Mouse (Mus musculus) left cerebral cortex, postnatal 25 days (tissue): ENCODE results near the gene C3. TPM values are rescaled to one million over a fixed set of nuclear protein-coding genes. Genes with fewer than 3 reads are reported as not detected.
A peak's percentile ranks its signal among the peaks of the same experiment; 100 is the strongest.

Experiments
- DNase-seq, 2 experiments: peaks; one replicate each; pipeline ENCODE4 v3.0.0; 2022; ENCODE audit warnings: low spot score in 2 of 2, mixed read lengths in 1 of 2
- intact Hi-C: fragments of 180-260 bp; cut with DNase I; formaldehyde crosslinking; loops from one replicate; pipeline ENCODE4 v1.15.1; 2025
- total RNA-seq, 2 experiments: library from RNA; stranded (reverse); gene quantifications; 2 replicates each; pipeline ENCODE4 v1.2.3; 2021

Gene C3
- total RNA-seq, 2 experiments from 2014 or later, result 0.41 to 0.48 TPM

- intact Hi-C loops, result no loop called here
- DNase-seq, result no peak
These were observed 23.5 kb upstream of the C3 start for GRCm38 (mm10) chr17:57251431-57251830.

DNA sequence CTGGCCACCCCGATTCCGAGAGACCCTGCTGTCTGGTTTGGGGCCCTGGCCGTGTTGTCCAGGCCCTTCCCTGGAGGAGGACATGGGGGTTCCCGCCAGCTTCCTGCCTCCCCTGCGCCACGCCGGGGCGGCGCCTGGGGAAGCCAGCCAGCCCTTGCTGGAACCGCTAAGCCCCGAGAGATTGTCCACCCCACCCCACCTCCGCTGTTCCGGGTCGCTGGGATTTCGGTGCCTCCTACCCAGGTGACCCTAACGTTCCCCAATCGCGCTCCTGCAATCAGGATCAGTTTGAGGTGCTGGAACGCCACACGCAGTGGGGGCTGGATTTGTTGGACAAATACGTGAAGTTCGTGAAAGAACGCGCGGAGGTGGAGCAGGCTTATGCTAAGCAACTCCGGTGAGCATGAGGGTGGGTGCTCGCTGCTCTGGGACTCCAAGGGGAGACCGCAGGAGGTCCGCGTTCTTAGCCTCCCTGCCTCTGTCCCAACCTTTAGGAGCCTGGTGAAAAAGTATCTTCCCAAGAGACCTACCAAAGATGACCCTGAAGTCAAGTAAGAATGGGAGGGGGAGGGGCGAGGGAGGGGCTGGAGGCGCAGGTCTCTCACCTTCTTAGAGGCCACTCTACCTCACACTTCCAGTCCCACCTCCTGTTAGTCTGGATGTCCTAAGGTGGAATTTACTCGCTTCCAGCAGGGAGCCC is 22.7 kb upstream of the C3 start:
- peak in 1 of 2 experiments; percentile 43 for DNase-seq
- intact Hi-C loops, result no loop called here

GRCm38 (mm10) chr17:57249186-57250181 is 21.5 kb upstream of the C3 start, which contains the start of gene Trip10:
Trip10 (plus strand) TSS chr17:57249455.
- peak; percentile 77 to 81 for DNase-seq
- intact Hi-C loops, result no loop called here

DNA sequence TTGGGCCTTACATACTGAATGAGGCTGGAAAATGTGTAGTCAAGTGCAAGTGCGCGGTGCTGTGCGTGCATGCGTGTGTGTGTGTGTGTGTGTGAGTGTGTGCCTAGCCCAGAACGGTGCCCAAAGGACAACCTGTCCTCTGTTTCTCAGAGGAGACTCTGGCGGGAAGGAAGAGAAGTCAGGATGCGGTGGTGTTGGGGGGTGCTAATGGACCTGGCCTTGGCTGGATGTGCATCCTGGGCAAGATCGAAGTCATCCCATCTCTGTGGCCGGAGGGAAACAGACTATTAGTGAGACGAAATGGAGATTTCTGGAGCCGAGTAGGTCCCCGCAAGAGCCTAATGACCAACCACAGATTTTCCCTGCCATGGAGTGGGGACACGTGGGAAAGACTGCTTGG is 20.8 kb upstream of the C3 start:
- DNase-seq, result peak in 1 of 2 experiments; percentile 11
- intact Hi-C loops, result loop anchor here (1.0 kb wide), 2 partner anchors 29 to 87 kb away; no protein-coding TSS in a partner anchor

GRCm38 (mm10) chr17:57248201-57248699 is 20.3 kb upstream of the C3 start, which contains the start of gene Gpr108:
Gpr108 (minus strand) TSS chr17:57248446.
- intact Hi-C loops, result loop anchor here (1.0 kb wide), 2 partner anchors 29 to 87 kb away; no protein-coding TSS in a partner anchor
- peak; percentile 85 to 94 for DNase-seq

DNA sequence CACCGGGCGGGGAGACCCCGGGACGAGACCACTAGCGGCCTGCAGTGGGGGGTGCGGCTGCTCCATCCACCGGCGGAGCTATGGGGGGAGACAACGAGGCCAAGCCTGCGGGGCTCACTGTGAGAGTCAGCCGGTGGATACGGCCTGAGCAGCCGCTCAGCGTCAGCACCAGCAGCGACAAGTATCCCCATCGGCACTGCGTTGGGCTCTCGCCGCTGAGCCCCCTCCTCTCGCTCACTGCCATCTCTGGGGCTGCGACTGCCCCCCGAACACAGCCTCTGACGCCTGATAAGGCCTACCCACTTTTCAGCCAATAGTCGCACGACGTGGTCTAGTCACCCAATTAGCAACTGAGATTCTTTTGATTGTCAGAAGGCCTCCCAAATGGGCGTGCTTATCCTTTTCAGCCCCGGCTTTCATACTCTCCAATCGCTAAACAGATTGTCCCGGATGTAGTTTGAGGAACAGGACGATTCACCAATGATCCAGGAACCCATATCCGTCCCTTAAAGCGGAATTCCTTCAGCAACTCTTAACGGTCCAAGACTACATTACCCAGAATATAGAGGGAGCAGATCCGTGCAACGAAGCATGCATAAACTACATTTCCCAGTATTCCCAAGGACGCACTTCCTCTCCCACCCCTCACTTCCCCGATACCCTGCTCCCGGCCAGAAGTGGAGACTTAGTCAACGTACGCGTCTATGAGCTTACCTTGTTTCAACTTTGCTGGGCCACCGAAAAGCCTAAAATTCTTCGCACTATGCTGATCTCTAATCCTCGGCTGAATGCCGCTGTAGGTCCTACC is 19.7 kb upstream of the C3 start:
- intact Hi-C loops, result loop anchor here (1.0 kb wide), 3 partner anchors 30 to 257 kb away; partner anchors contain the start of gene Clpp
- DNase-seq, result peak; percentile 96 to 100

GRCm38 (mm10) chr17:57246663-57247392 is 18.9 kb upstream of the C3 start:
- intact Hi-C loops, result loop anchor here (1.0 kb wide), 1 partner anchor 257 kb away; the partner anchor contains the start of gene Clpp
- no peak for DNase-seq

- intact Hi-C loops, result loop anchor here (2.0 kb wide), 1 partner anchor 25 kb away; no protein-coding TSS in a partner anchor
- no peak for DNase-seq
These were observed 17.5 kb upstream of the C3 start for GRCm38 (mm10) chr17:57245311-57245929.

GRCm38 (mm10) chr17:57243650-57244370 is 15.9 kb upstream of the C3 start:
- no peak for DNase-seq
- intact Hi-C loops, result loop anchor here (2.0 kb wide), 1 partner anchor 23 kb away; no protein-coding TSS in a partner anchor

GRCm38 (mm10) chr17:57237181-57237580 is 9.2 kb upstream of the C3 start:
- intact Hi-C loops, result no loop called here
- DNase-seq, result no peak

DNA sequence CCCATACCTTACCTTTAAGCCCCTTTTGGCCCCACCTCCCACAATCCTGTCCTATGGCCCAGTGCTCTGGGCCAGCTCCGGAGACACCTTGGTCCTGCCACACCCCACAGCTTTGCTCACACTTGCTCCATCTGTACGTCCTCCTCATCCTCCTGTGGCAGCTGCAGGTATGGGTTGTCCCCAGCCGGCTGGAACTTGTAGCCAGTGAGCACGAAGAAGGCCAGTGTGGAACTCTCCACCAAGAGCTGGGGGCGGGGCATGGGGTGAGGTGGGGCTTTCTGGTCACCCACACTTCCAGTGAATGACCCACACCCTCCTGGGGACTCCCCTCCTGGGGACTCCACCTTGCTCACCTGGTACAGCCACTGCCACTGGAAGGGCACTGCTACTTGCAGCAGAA is 7.9 kb upstream of the C3 start:
- intact Hi-C loops, result no loop called here
- no peak for DNase-seq

GRCm38 (mm10) chr17:57234254-57234928 is 6.5 kb upstream of the C3 start:
- no peak for DNase-seq
- intact Hi-C loops, result no loop called here

GRCm38 (mm10) chr17:57233038-57233437 is 5.1 kb upstream of the C3 start:
- intact Hi-C loops, result no loop called here
- no peak for DNase-seq

- intact Hi-C loops, result no loop called here
- no peak for DNase-seq
These were observed 4.3 kb upstream of the C3 start for GRCm38 (mm10) chr17:57232200-57232599.

- intact Hi-C loops, result no loop called here
- no peak for DNase-seq
These were observed 3.4 kb upstream of the C3 start for GRCm38 (mm10) chr17:57231321-57231771.

DNA sequence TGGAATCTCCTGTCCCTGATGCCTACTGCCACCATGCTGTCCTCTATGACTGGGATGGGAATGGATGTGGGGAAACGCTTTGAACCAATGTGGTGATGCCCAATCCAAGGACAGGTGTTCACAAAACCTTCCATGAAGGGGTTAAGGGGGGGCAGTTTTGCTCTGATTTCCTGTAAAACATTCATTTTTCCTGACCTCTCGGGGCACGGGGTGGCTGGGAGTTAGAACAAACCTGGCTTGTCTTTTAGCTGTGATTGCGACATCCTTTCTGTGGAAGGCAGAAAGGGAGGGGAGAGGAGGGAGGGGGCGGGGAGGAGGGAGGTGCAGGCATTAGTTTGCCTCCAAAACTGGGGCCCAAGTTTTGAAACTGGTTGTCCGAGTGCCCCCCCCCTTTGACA is 2.8 kb upstream of the C3 start:
- intact Hi-C loops, result no loop called here

More for the DNA sequence above, 2.8 kb upstream of the C3 start:
- DNase-seq, result no peak
